Mouse (Mus musculus) liver, adult 2 months (tissue): ENCODE data around the gene Hspbap1. TPM values are rescaled to one million over a fixed set of nuclear protein-coding genes. Genes with fewer than 3 reads are reported as not detected.

Source experiments
- DNase-seq: peaks from one replicate; pipeline ENCODE4 v3.0.0-alpha.2; 2011; ENCODE audit warnings: low read depth, low spot score; ENCODE audit errors: extremely low read depth
- H3K27ac ChIP-seq: fragments of 200-500 bp; replicated peaks from 2 replicates; pipeline ENCODE4 v1.5.1; 2012; ENCODE audit warnings: low read depth, mild to moderate bottlenecking, control low read depth, inconsistent platforms, low read length; ENCODE audit not compliant: insufficient read depth
- H3K27me3 ChIP-seq: fragments of 200-500 bp; 2 replicates; pipeline ENCODE4 v1.6.1; 2012; ENCODE audit warnings: mild to moderate bottlenecking, moderate library complexity, low read length, inconsistent platforms; ENCODE audit not compliant: control insufficient read depth, insufficient read depth
- H3K36me3 ChIP-seq: fragments of 200-500 bp; 2 replicates; pipeline ENCODE4 v1.6.1; 2012; ENCODE audit warnings: low read length, inconsistent platforms; ENCODE audit not compliant: control insufficient read depth, insufficient read depth
- H3K4me1 ChIP-seq: fragments of 200-500 bp; 2 replicates; pipeline ENCODE4 v1.6.1; 2011; ENCODE audit warnings: low read length; ENCODE audit not compliant: control insufficient read depth, insufficient read depth
- H3K4me3 ChIP-seq: fragments of 200-500 bp; 2 replicates; pipeline ENCODE4 v1.5.1; 2011; ENCODE audit warnings: low read depth, mild to moderate bottlenecking, control low read depth, low read length, moderate library complexity; ENCODE audit not compliant: insufficient read depth
- H3K79me2 ChIP-seq: fragments of 200-500 bp; 2 replicates; pipeline ENCODE4 v1.6.1; 2012; ENCODE audit warnings: inconsistent platforms, mild to moderate bottlenecking, low read length, moderate library complexity; ENCODE audit not compliant: control insufficient read depth, insufficient read depth
- H3K9ac ChIP-seq: fragments of 200-500 bp; 2 replicates; pipeline ENCODE4 v1.6.1; 2012; ENCODE audit warnings: low read depth, mild to moderate bottlenecking, control low read depth, inconsistent platforms, low read length
- CTCF ChIP-seq: fragments of 200-500 bp; IDR thresholded peaks from 2 replicates; pipeline ENCODE4 v1.5.1; 2011; ENCODE audit warnings: low read depth, low read length, control low read depth
- POLR2A ChIP-seq: fragments of 200-500 bp; IDR thresholded peaks from 2 replicates; pipeline ENCODE4 v1.6.1; 2011; ENCODE audit warnings: low read length, control low read depth; ENCODE audit not compliant: insufficient read depth; ENCODE audit errors: extremely low read depth
- WGBS: fragments of 180-500 bp; shearing (Covaris S2); methylation state at CpG from one replicate; pipeline ENCODE4 v1.1.7; 2018; 5-methylcytosine and 5-hydroxymethylcytosine counted together
- polyA plus RNA-seq: library from polyadenylated mRNA; depleted of rRNA; stranded (reverse); fragments of >200 nt; gene quantifications from 2 replicates; pipeline ENCODE4 v1.2.3, GENCODE M21; 2012; rRNA removed
- total RNA-seq: library from RNA; depleted of rRNA; stranded (reverse); fragments of >200 nt; gene quantifications from 2 replicates; pipeline ENCODE4 v1.2.3, GENCODE M21; 2014; rRNA removed

Hspbap1 gene
- total and polyA plus RNA-seq, 2 experiments = 1.7 to 2.0 TPM

- TF ChIP-seq POLR2A (no peak), CTCF (no peak)
- Histone ChIP-seq H3K9ac (no peak overlapping the region), H3K4me3 (no peak overlapping the region), H3K79me2 (no peaks in the 10 kb centered on the region), H3K27ac (0 out of 2 replicates have a peak overlapping the region, but pooled peaks have one; percentile 76), H3K4me1 (peaks cover 10% of the 10 kb centered on the region), H3K36me3 (no peaks in the 10 kb centered on the region), H3K27me3 (no peaks in the 10 kb centered on the region)
- no peak for DNase-seq
- WGBS = 51% methylated on average over 14 of the region's 14 CpGs
Observed at GRCm38 (mm10) chr16:35872410-35873006, 102.3 kb downstream of the Hspbap1 start.

- DNase-seq = peak; percentile 59
- H3K27me3 ChIP-seq = no peaks in the 10 kb centered on the region
- H3K4me1 ChIP-seq = peaks cover 7% of the 10 kb centered on the region
- no peak overlapping the region for H3K27ac ChIP-seq
- H3K9ac ChIP-seq = no peak overlapping the region
- no peaks in the 10 kb centered on the region for H3K36me3 ChIP-seq
- H3K79me2 ChIP-seq = no peaks in the 10 kb centered on the region
- TF ChIP-seq POLR2A (no peak), CTCF (peak; percentile 87)
- WGBS = 10% methylated on average over 3 of the region's 3 CpGs
- H3K4me3 ChIP-seq = no peak overlapping the region
Observed at GRCm38 (mm10) chr16:35874416-35874815, 104.2 kb downstream of the Hspbap1 start.

Other genes with a start within 250 kb of the Hspbap1 start
- 0.07 and 0.37 TPM in 2 replicates for gene Sema5b, start 229.2 kb upstream of the Hspbap1 start, total RNA-seq
- gene Sema5b, start 229.2 kb upstream of the Hspbap1 start, polyA plus RNA-seq = 0.62 and 1.2 TPM in 2 replicates
- gene Dirc2, start 1.0 kb upstream of the Hspbap1 start, total RNA-seq = 13.8 and 15.5 TPM in 2 replicates
- gene Dirc2, start 1.0 kb upstream of the Hspbap1 start, polyA plus RNA-seq = 22.1 and 26.1 TPM in 2 replicates
- gene Parp14, start 101.2 kb downstream of the Hspbap1 start, total RNA-seq = 19.5 and 24.5 TPM in 2 replicates
- 3.3 and 4.5 TPM in 2 replicates for gene Parp14, start 101.2 kb downstream of the Hspbap1 start, polyA plus RNA-seq
- 36.0 and 63.5 TPM in 2 replicates for gene Parp9, start 168.1 kb downstream of the Hspbap1 start, total RNA-seq
- gene Parp9, start 168.1 kb downstream of the Hspbap1 start, polyA plus RNA-seq = 11.9 and 13.7 TPM in 2 replicates
- gene Dtx3l, start 168.8 kb downstream of the Hspbap1 start, total RNA-seq = 26.0 and 31.6 TPM in 2 replicates
- gene Dtx3l, start 168.8 kb downstream of the Hspbap1 start, polyA plus RNA-seq = 11.2 and 12.2 TPM in 2 replicates
- 21.1 and 21.4 TPM in 2 replicates for gene Kpna1, start 208.4 kb downstream of the Hspbap1 start, total RNA-seq
- gene Kpna1, start 208.4 kb downstream of the Hspbap1 start, polyA plus RNA-seq = 5.7 and 6.1 TPM in 2 replicates